Mouse (Mus musculus) heart, embryonic 11.5 days (tissue): Measurements from ENCODE around the gene Ppp1cc. TPM values are rescaled to one million over a fixed set of nuclear protein-coding genes. Genes with fewer than 3 reads are reported as not detected.
"Not testable (repeated sequence)": the region's sequence is repeated elsewhere in the genome, so short reads cannot be mapped to it uniquely, and the experiment has no call there.

ENCODE experiments used
- ATAC-seq: fragments of 200-750 bp; cut with Nextera tagmentation; replicated peaks from 2 replicates; pipeline ENCODE4 v1.8.0; 2017; ENCODE audit warnings: moderate library complexity; ENCODE audit not compliant: insufficient number of reproducible peaks, low FRiP score, low TSS enrichment
- H3K27ac ChIP-seq: fragments of 300-500 bp; sonication (generic); 2 replicates; pipeline ENCODE4 v1.5.1; 2014; ENCODE audit warnings: mild to moderate bottlenecking, low read depth, low read length
- H3K27me3 ChIP-seq: fragments of 300-500 bp; sonication (generic); 2 replicates; pipeline ENCODE4 v1.6.1; 2014; ENCODE audit warnings: mild to moderate bottlenecking, low read length, mixed read lengths; ENCODE audit not compliant: control insufficient read depth, insufficient read depth
- H3K36me3 ChIP-seq: fragments of 300-500 bp; sonication (generic); 2 replicates; pipeline ENCODE4 v1.6.1; 2014; ENCODE audit warnings: mild to moderate bottlenecking, low read length, moderate library complexity, mixed read lengths; ENCODE audit not compliant: control insufficient read depth, insufficient read depth
- H3K4me1 ChIP-seq: fragments of 300-500 bp; sonication (generic); 2 replicates; pipeline ENCODE4 v1.6.1; 2014; ENCODE audit warnings: low read length; ENCODE audit not compliant: control insufficient read depth, insufficient read depth
- H3K4me2 ChIP-seq: fragments of 300-500 bp; sonication (generic); 2 replicates; pipeline ENCODE4 v1.6.1; 2014; ENCODE audit warnings: mild to moderate bottlenecking, moderate library complexity
- H3K4me3 ChIP-seq: fragments of 300-500 bp; sonication (generic); 2 replicates; pipeline ENCODE4 v1.5.1; 2014; ENCODE audit warnings: low read depth, low read length
- H3K9ac ChIP-seq: fragments of 300-500 bp; sonication (generic); 2 replicates; pipeline ENCODE4 v1.6.1; 2014; ENCODE audit warnings: mild to moderate bottlenecking, low read depth, low read length, moderate library complexity
- H3K9me3 ChIP-seq: fragments of 300-500 bp; sonication (generic); replicated peaks from 2 replicates; pipeline ENCODE4 v1.6.1; 2016; ENCODE audit warnings: low read length; ENCODE audit not compliant: control insufficient read depth
- WGBS: fragments of 180-500 bp; shearing (Covaris S2); extraction: QIAGEN DNeasy Blood & Tissue Kit; methylation state at CpG from one replicate; pipeline ENCODE4 v1.1.7; 2014; ENCODE audit not compliant: insufficient replicate concordance; 5-methylcytosine and 5-hydroxymethylcytosine counted together
- polyA plus RNA-seq: library from polyadenylated mRNA; unstranded; fragments of >200 nt; fragmentation: Nextera tagmentation; extraction: Ambion mirVana; gene quantifications from 2 replicates; pipeline ENCODE4 v1.2.1, GENCODE M21; 2014

Gene Ppp1cc
- polyA plus RNA-seq, 1 experiment from 2014 or later, result 225 TPM

DNA sequence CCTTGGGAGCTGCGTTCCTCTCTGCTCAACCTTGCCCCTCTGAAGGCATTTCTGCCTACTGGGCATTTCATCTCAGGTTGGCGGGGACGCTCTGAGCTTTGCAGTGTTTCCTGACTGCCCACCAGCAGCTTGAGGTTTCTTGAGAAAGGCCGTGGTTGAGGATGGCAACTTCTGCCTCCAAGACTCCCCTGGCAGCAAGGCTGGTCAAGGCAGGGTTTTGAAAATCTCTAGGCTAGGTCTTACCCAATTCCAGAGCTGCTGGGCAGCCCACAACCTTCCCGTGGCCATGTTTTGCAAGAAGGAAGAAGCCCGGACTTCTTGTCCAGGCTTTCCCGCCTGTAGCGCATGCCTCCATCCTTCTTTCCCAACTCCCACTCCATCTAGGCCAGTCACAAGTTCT is 52.8 kb downstream of the Ppp1cc start:
- no peaks in the 10 kb centered on the region for H3K36me3 ChIP-seq
- H3K27me3 ChIP-seq, result no peaks in the 10 kb centered on the region
- no peaks in the 10 kb centered on the region for H3K9me3 ChIP-seq
- no peak overlapping the region for H3K9ac ChIP-seq
- H3K27ac ChIP-seq, result no peak overlapping the region
- 86% methylated on average over 8 of the region's 8 CpGs for WGBS
- no peak overlapping the region for H3K4me3 ChIP-seq
- ATAC-seq, result no peak
- no peak overlapping the region for H3K4me2 ChIP-seq
- no peaks in the 10 kb centered on the region for H3K4me1 ChIP-seq

DNA sequence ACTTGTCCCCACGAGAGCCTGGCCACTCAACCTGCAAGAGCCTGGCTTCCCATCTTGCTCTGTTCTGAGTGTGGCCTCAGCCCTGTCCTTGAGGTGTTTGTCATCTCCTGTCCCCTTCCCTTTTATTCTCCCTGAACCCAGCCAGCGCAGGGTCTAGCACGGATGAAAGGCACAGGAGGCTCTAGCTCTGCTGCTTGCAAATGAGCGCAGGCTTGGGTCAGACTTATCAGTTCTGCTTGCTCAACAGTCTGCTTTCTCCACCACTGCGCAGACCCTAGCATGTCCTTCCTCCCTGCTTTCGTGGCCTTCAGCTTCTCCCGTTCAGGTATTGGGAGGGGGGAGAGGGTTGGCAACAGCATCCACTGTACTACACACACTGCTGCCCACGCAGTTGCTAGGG is 54.0 kb downstream of the Ppp1cc start:
- Histone ChIP-seq H3K4me2 (no peak overlapping the region), H3K4me3 (no peak overlapping the region), H3K36me3 (no peaks in the 10 kb centered on the region), H3K9ac (no peak overlapping the region), H3K27me3 (no peaks in the 10 kb centered on the region), H3K27ac (no peak overlapping the region), H3K9me3 (no peaks in the 10 kb centered on the region), H3K4me1 (no peaks in the 10 kb centered on the region)
- ATAC-seq, result no peak
- WGBS, result 81% methylated on average over 8 of the region's 8 CpGs

DNA sequence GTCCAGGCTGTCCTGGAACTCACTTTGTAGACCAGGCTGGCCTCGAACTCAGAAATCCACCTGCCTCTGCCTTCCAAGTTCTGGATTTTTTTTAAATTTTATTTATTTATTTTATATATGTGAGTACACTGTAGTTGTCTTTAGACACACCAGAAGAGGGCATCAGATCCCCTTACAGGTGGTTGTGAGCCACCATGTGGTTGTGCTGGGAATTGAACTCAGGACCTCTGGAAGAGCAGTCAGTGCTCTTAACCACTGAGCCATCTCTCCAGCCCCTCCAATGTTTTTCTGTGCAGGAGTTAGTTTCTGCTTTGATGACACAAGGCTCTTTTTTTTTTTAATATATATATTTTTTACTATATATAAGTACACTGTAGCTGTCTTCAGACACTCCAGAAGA is 54.7 kb downstream of the Ppp1cc start:
- not testable (repeated sequence) for H3K4me1 ChIP-seq, H3K36me3 ChIP-seq, H3K27ac ChIP-seq, H3K9ac ChIP-seq, H3K4me2 ChIP-seq, H3K4me3 ChIP-seq, ATAC-seq, H3K27me3 ChIP-seq, H3K9me3 ChIP-seq
- 97% methylated on average over 1 of the region's 1 CpGs for WGBS

DNA sequence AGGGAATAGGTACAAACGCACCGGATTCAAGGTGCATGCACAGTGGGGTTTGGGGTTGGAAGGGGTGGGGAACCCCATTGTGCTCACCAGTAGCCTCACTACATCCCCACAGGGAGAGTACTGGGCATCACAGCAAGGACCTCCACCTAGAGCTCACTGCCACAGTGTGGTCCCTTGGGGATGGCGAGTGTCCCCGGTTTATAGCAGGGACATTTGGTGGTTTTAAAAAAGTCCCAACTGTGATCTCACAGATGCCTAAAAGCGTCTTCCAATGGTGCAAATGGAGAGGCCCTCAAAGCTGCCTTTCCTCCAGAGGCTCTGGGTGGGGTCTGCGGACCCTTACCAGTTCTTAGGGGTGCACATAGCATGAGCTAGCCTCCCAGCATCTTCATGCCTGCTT is 55.8 kb downstream of the Ppp1cc start:
- Histone ChIP-seq H3K9me3 (no peaks in the 10 kb centered on the region), H3K27ac (no peak overlapping the region), H3K9ac (no peak overlapping the region), H3K27me3 (no peaks in the 10 kb centered on the region), H3K4me3 (no peak overlapping the region), H3K4me2 (no peak overlapping the region), H3K36me3 (no peaks in the 10 kb centered on the region), H3K4me1 (no peaks in the 10 kb centered on the region)
- 88% methylated on average over 6 of the region's 6 CpGs for WGBS
- no peak for ATAC-seq

DNA sequence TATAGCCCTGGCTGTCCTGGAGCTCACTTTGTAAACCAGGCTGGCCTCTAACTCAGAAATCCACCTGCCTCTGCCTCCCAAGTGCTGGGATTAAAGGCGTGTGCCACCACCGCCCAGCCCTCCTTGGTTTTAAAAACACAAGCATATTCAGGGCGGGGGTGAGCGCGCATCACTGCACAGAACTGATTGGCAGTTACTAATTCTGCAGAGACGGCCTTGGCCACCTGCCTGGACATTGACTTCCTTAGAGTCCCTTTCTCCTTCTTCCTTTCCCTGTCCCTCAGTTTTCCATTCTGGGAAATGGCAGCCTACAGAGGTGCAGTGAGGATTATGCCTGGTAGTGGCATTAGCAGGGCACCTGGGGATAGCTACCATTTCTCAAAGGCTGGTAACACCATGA is 59.6 kb downstream of the Ppp1cc start:
- no peak overlapping the region for H3K9ac ChIP-seq

DNA sequence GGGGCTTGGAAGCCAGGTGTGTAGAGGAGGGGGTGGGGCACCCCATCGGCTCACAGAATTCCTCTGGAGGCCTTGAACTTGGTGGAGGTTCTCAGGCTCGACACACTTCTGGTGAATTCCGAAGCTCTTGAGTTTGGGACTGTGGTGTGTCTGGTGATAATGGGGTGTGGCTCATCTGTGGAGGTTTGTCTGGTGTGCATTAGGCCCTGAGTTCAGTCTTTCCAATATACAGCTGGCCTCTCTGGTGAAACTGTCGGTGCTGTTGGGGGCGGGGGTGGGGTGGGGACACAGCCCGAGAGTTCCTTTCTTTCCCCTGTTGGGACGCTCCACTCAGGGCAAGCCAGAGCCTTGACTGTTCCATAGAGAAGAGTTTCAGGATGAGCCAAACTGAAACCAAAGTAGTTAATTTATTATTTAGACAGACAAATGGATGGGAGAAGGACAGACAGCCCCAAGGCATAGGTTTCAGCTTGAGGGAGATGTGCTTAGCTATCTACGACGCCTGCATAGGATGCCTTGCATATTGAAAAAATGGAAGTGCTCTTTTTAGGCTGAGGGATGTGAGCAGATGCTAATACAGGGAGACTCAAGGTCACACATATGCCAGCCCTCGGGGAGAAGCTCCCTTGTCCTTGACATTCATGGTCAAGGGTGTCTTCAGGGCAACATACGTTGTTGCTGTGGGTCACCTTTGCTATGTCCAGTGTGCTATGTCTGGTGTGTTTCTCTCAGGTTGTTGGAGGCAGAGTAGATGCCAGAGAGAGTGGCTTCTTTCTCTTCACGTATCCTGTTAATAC is 60.2 kb downstream of the Ppp1cc start:
- 79% methylated on average over 12 of the region's 12 CpGs for WGBS
- Histone ChIP-seq H3K27ac (no peak overlapping the region), H3K4me2 (no peak overlapping the region)

More for the DNA sequence above, 59.6 kb downstream of the Ppp1cc start:
- 79% methylated on average over 6 of the region's 6 CpGs for WGBS
- no peak overlapping the region for H3K4me2 ChIP-seq
- no peaks in the 10 kb centered on the region for H3K36me3 ChIP-seq
- no peak overlapping the region for H3K27ac ChIP-seq
- no peaks in the 10 kb centered on the region for H3K27me3 ChIP-seq
- no peaks in the 10 kb centered on the region for H3K9me3 ChIP-seq
- ATAC-seq, result no peak
- H3K4me1 ChIP-seq, result peaks cover 8% of the 10 kb centered on the region
- no peak overlapping the region for H3K4me3 ChIP-seq

DNA sequence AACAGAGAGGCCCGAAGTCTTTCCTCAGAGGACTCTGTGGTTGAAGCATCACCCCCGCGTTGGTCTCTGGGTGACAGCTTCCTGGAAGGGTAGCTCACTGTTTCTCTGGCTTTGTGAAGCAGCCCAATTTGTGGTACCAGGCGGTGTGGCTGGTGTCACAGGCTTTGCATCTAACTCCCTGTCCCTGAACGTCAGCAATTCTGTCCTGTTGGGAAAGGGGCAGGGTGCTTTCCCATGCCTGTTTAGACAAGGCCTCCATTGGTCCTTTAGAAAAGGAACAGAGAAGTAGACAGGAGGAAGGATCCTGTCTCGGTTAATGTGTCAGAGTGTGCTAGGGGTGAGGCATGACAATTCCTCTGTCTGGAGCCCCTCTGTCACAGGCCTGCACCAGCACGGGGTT is 60.9 kb downstream of the Ppp1cc start:
- H3K4me2 ChIP-seq, result no peak overlapping the region
- ATAC-seq, result no peak
- H3K27ac ChIP-seq, result no peak overlapping the region
- H3K27me3 ChIP-seq, result no peaks in the 10 kb centered on the region
- 78% methylated on average over 7 of the region's 7 CpGs for WGBS
- H3K4me1 ChIP-seq, result peaks cover 8% of the 10 kb centered on the region
- no peak overlapping the region for H3K4me3 ChIP-seq
- no peak overlapping the region for H3K9ac ChIP-seq
- H3K9me3 ChIP-seq, result no peaks in the 10 kb centered on the region
- H3K36me3 ChIP-seq, result no peaks in the 10 kb centered on the region

More for the DNA sequence above, 60.2 kb downstream of the Ppp1cc start:
- no peak overlapping the region for H3K9ac ChIP-seq
- H3K9me3 ChIP-seq, result no peaks in the 10 kb centered on the region
- no peaks in the 10 kb centered on the region for H3K36me3 ChIP-seq
- ATAC-seq, result no peak
- H3K4me1 ChIP-seq, result peaks cover 8% of the 10 kb centered on the region
- no peaks in the 10 kb centered on the region for H3K27me3 ChIP-seq
- H3K4me3 ChIP-seq, result no peak overlapping the region

DNA sequence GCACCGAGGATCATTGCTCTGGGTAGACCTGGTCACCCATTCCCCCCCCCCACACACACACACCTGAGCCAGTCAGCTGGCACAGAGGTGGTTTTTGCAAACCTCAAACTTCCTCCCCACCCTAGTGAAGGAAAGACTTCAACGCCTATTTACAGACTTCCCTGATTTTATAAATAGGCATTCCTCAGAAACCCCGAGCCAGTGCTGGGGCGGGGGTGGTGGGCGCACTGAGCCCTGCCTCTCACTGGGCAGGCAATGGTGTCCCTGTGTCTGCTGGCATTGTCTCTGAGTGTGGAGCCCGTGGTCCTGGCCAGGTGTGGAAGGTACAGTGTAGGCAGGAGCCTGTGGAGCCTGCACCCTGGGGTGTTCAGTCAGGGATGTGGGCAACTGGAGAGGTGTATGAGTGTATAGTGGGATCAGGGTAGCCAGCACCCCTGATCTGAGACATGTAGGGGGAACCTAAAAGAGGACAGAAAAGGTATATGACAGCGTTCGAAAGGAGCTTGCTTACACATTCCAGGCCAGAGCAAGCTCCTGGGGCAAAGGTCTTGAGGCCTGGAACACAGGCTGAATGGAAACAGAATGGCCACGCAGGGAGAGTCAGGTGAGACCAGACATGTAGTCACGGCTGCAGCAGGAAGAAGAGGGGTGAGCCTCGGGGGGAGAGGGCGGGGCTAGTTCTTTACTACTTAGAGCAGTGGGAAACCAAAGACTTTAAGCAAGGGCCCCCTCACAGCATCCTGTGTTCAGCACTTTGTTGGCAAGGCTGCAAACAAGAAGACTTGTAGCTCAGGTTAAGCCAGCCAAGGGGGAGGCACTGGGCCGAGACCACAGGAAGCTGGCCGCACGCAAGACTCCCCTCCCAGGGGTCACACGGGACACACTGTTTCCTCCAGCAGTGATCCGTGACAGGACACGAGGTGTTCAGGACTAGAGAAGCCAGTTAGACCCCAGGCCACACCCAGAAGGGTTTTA is 61.9 kb downstream of the Ppp1cc start:
- Histone ChIP-seq H3K27ac (no peak overlapping the region), H3K9me3 (no peaks in the 10 kb centered on the region), H3K4me1 (peaks cover 8% of the 10 kb centered on the region), H3K4me3 (no peak overlapping the region), H3K27me3 (no peaks in the 10 kb centered on the region), H3K4me2 (no peak overlapping the region), H3K9ac (no peak overlapping the region), H3K36me3 (no peaks in the 10 kb centered on the region)
- no peak for ATAC-seq
- WGBS, result 58% methylated on average over 18 of the region's 18 CpGs
